Mouse (Mus musculus) stomach, postnatal 0 days (tissue): ENCODE measurements around the gene Gpbar1. TPM values are rescaled to one million over a fixed set of nuclear protein-coding genes. Genes with fewer than 3 reads are reported as not detected.
A peak's percentile ranks its signal among the peaks of the same experiment; 100 is the strongest.

Experiments used
- ATAC-seq: fragments of 200-750 bp; cut with Nextera tagmentation; 2 replicates; pipeline ENCODE4 v1.8.0; 2017; ENCODE audit not compliant: low FRiP score, low TSS enrichment
- DNase-seq: peaks from one replicate; pipeline ENCODE4 v3.0.0-alpha.2; 2016; ENCODE audit warnings: low spot score
- H3K27ac ChIP-seq: fragments of 300-500 bp; sonication (generic); replicated peaks from 2 replicates; pipeline ENCODE4 v1.5.1; 2014; ENCODE audit warnings: mild to moderate bottlenecking, control low read depth
- H3K27me3 ChIP-seq: fragments of 300-500 bp; sonication (generic); 2 replicates; pipeline ENCODE4 v1.6.1; 2014; ENCODE audit warnings: low read length; ENCODE audit not compliant: control insufficient read depth, insufficient read depth
- H3K36me3 ChIP-seq: fragments of 300-500 bp; sonication (generic); 2 replicates; pipeline ENCODE4 v1.6.1; 2014; ENCODE audit warnings: low read length, mixed read lengths; ENCODE audit not compliant: control insufficient read depth, insufficient read depth
- H3K4me1 ChIP-seq: fragments of 300-500 bp; sonication (generic); replicated peaks from 2 replicates; pipeline ENCODE4 v1.6.1; 2014; ENCODE audit warnings: antibody characterized with exemption; ENCODE audit not compliant: control insufficient read depth, insufficient read depth
- H3K4me2 ChIP-seq: fragments of 300-500 bp; sonication (generic); replicated peaks from 2 replicates; pipeline ENCODE4 v1.6.1; 2014; ENCODE audit warnings: low read depth, mild to moderate bottlenecking, control low read depth, moderate library complexity
- H3K4me3 ChIP-seq: fragments of 300-500 bp; sonication (generic); 2 replicates; pipeline ENCODE4 v1.5.1; 2014; ENCODE audit warnings: low read depth, low read length, control low read depth
- H3K9ac ChIP-seq: fragments of 300-500 bp; sonication (generic); 2 replicates; pipeline ENCODE4 v1.6.1; 2014; ENCODE audit warnings: mild to moderate bottlenecking, low read length, control low read depth, mixed read lengths
- H3K9me3 ChIP-seq: fragments of 300-500 bp; sonication (generic); 2 replicates; pipeline ENCODE4 v1.6.1; 2016; ENCODE audit warnings: low read length; ENCODE audit not compliant: control insufficient read depth
- CTCF ChIP-seq: IDR thresholded peaks from 2 replicates; pipeline ENCODE4 v1.5.1; 2016; ENCODE audit warnings: antibody characterized with exemption, low read depth, mild to moderate bottlenecking, moderate library complexity
- EP300 ChIP-seq: optimal IDR thresholded peaks from 2 replicates; pipeline ENCODE3; 2016; ENCODE audit warnings: antibody characterized with exemption
- WGBS: fragments of 180-500 bp; shearing (Covaris S2); extraction: QIAGEN DNeasy Blood & Tissue Kit; methylation state at CpG from one replicate; pipeline ENCODE4 v1.1.7; 2014; 5-methylcytosine and 5-hydroxymethylcytosine counted together
- polyA plus RNA-seq: library from polyadenylated mRNA; unstranded; fragments of >200 nt; fragmentation: Nextera tagmentation; extraction: Ambion mirVana; gene quantifications from 2 replicates; pipeline ENCODE4 v1.2.1, GENCODE M21; 2015

Gpbar1 gene
- polyA plus RNA-seq, 1 experiment from 2014 or later, result 0.63 TPM

GRCm38 (mm10) chr1:74280591-74281325, 2.4 kb downstream of the Gpbar1 start:
- 91% methylated on average over 14 of the region's 14 CpGs for WGBS
- DNase-seq (no peak), ATAC-seq (no peak)
- Histone ChIP-seq H3K27me3 (no peaks in the 10 kb centered on the region), H3K9ac (no peak overlapping the region), H3K4me1 (0 out of 2 replicates have a peak, but pooled peaks cover 5% of the 10 kb centered on the region), H3K4me2 (no peak overlapping the region), H3K27ac (no peak overlapping the region), H3K4me3 (no peak overlapping the region), H3K9me3 (no peaks in the 10 kb centered on the region), H3K36me3 (peaks cover 21% of the 10 kb centered on the region)
- TF ChIP-seq EP300 (no peak), CTCF (no peak)

DNA sequence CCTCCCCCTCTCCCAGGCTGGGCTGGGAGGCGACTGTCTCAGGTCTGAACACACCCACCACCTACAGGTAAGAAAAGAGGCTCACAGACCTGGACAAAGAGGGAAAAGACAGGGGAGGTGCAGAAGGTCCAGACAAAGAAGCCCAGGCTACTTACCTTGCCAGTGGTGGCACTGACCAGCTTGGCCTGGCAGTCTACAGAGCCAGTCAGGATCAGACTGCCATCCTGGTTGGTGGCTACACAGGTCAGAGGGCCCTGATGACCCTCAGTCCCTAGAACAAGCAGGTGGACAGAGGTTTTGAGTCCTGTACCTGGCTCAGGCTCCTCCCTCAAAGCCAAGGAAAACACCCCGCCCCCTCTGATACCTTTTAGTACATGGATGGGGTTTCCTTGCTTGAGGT, 3.0 kb downstream of the Gpbar1 start:
- Histone ChIP-seq H3K9ac (no peak overlapping the region), H3K9me3 (no peaks in the 10 kb centered on the region), H3K4me2 (no peak overlapping the region), H3K27ac (no peak overlapping the region), H3K4me1 (0 out of 2 replicates have a peak, but pooled peaks cover 5% of the 10 kb centered on the region), H3K4me3 (no peak overlapping the region), H3K36me3 (peaks cover 21% of the 10 kb centered on the region), H3K27me3 (no peaks in the 10 kb centered on the region)
- TF ChIP-seq EP300 (no peak), CTCF (no peak)
- ATAC-seq, result no peak
- WGBS, result 81% methylated on average over 2 of the region's 2 CpGs
- DNase-seq, result no peak

DNA sequence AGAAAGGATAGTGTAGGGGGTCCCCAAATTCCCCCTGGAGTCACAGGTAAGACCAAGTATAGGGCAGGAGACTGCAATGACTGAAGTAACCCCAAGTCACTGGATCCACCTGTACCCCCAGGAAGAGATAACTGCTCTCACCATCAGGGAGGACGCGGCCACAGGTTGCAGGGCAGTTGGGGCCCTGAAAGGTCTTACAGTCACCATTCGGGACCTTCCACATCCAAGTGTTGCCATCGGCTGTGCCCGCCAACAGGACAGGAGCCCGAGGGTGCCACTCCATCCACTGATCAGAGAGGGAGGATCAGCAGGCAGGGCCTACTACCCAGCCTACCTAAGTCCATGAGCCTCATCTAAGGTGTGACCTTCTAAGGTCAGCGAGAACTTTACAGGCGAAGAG, 3.5 kb downstream of the Gpbar1 start:
- TF ChIP-seq EP300 (no peak), CTCF (no peak)
- Histone ChIP-seq H3K9me3 (no peaks in the 10 kb centered on the region), H3K9ac (no peak overlapping the region), H3K4me3 (no peak overlapping the region), H3K4me1 (0 out of 2 replicates have a peak, but pooled peaks cover 5% of the 10 kb centered on the region), H3K27ac (no peak overlapping the region), H3K36me3 (peaks cover 21% of the 10 kb centered on the region), H3K27me3 (no peaks in the 10 kb centered on the region), H3K4me2 (no peak overlapping the region)
- ATAC-seq, result no peak
- DNase-seq, result no peak
- 97% methylated on average over 8 of the region's 8 CpGs for WGBS

- Histone ChIP-seq H3K27me3 (no peaks in the 10 kb centered on the region), H3K27ac (no peak overlapping the region), H3K9me3 (no peaks in the 10 kb centered on the region), H3K4me3 (no peak overlapping the region), H3K4me2 (no peak overlapping the region), H3K9ac (no peak overlapping the region), H3K4me1 (0 out of 2 replicates have a peak, but pooled peaks cover 5% of the 10 kb centered on the region), H3K36me3 (peaks cover 21% of the 10 kb centered on the region)
- WGBS, result 80% methylated on average over 10 of the region's 10 CpGs
- DNase-seq (no peak), ATAC-seq (no peak)
- TF ChIP-seq EP300 (no peak), CTCF (no peak)
Observed at GRCm38 (mm10) chr1:74282896-74283625, 4.7 kb downstream of the Gpbar1 start.

- peak overlapping the region; percentile 78 for H3K4me3 ChIP-seq
- H3K9ac ChIP-seq, result peak overlapping the region; percentile 78
- DNase-seq, result peak; percentile 70
- H3K36me3 ChIP-seq, result peaks cover 22% of the 10 kb centered on the region
- TF ChIP-seq EP300 (no peak), CTCF (no peak)
- H3K27me3 ChIP-seq, result no peaks in the 10 kb centered on the region
- H3K27ac ChIP-seq, result peak overlapping the region; percentile 84
- ATAC-seq, result peak; percentile 27
- H3K4me1 ChIP-seq, result 0 out of 2 replicates have a peak, but pooled peaks cover 5% of the 10 kb centered on the region
- H3K4me2 ChIP-seq, result peak overlapping the region; percentile 74
- 13% methylated on average over 13 of the region's 15 CpGs for WGBS
- H3K9me3 ChIP-seq, result no peaks in the 10 kb centered on the region
Observed at GRCm38 (mm10) chr1:74283686-74284463, 5.5 kb downstream of the Gpbar1 start.
